Mouse (Mus musculus) kidney, adult 2 months (tissue): Measurements from ENCODE around the gene Hist3h2ba. TPM values are rescaled to one million over a fixed set of nuclear protein-coding genes. Genes with fewer than 3 reads are reported as not detected.

Experiments used
- DNase-seq: peaks from one replicate; pipeline ENCODE4 v3.0.0; 2021
- H3K27ac ChIP-seq: fragments of 200-500 bp; 2 replicates; pipeline ENCODE4 v1.5.1; 2012; ENCODE audit warnings: low read depth, low read length, control low read depth, inconsistent platforms; ENCODE audit not compliant: insufficient read depth
- H3K27me3 ChIP-seq: fragments of 200-500 bp; replicated peaks from 2 replicates; pipeline ENCODE4 v1.6.1; 2012; ENCODE audit warnings: mild to moderate bottlenecking, moderate library complexity, low read length, inconsistent platforms; ENCODE audit not compliant: control insufficient read depth, insufficient read depth
- H3K36me3 ChIP-seq: fragments of 200-500 bp; 2 replicates; pipeline ENCODE4 v1.6.1; 2012; ENCODE audit warnings: mild to moderate bottlenecking, moderate library complexity, low read length, inconsistent platforms; ENCODE audit not compliant: control insufficient read depth, insufficient read depth
- H3K4me1 ChIP-seq: fragments of 200-500 bp; 2 replicates; pipeline ENCODE4 v1.6.1; 2011; ENCODE audit warnings: low read length; ENCODE audit not compliant: control insufficient read depth, insufficient read depth
- H3K4me3 ChIP-seq: fragments of 200-500 bp; 2 replicates; pipeline ENCODE4 v1.5.1; 2011; ENCODE audit warnings: mild to moderate bottlenecking, low read depth, low read length, control low read depth; ENCODE audit not compliant: insufficient read depth
- CTCF ChIP-seq: fragments of 200-500 bp; conservative IDR thresholded peaks from 2 replicates; pipeline ENCODE4 v1.5.1; 2011; ENCODE audit warnings: low read depth, mild to moderate bottlenecking, control low read depth, low read length, moderate library complexity, mixed read lengths; ENCODE audit not compliant: insufficient read depth, insufficient read length
- POLR2A ChIP-seq: fragments of 200-500 bp; IDR thresholded peaks from one replicate; pipeline ENCODE4 v1.6.1; 2011; ENCODE audit warnings: low read depth, low read length, control low read depth
- WGBS: fragments of 180-500 bp; shearing (Covaris S2); methylation state at CpG from one replicate; pipeline ENCODE4 v1.1.7; 2018; 5-methylcytosine and 5-hydroxymethylcytosine counted together
- polyA plus RNA-seq: library from polyadenylated mRNA; depleted of rRNA; stranded (reverse); fragments of >200 nt; gene quantifications from 2 replicates; pipeline ENCODE4 v1.2.3, GENCODE M21; 2012

Gene Hist3h2ba
- polyA plus RNA-seq, 1 experiment = 3.0 TPM

- Histone ChIP-seq H3K4me1 (peaks cover 5% of the 10 kb centered on the region; the same call in 1 of the 2 replicates), H3K27ac (peak overlapping the region; percentile 56), H3K36me3 (no peaks in the 10 kb centered on the region), H3K27me3 (no peaks in the 10 kb centered on the region), H3K4me3 (peak overlapping the region; percentile 53)
- TF ChIP-seq CTCF (no peak; the same call in 1 of the 2 replicates), POLR2A (no peak)
- 9% methylated on average over 17 of the region's 17 CpGs for WGBS
- peak; percentile 57 for DNase-seq
Observed at GRCm38 (mm10) chr11:58914461-58915028, 34.2 kb upstream of the Hist3h2ba start.

- WGBS = 56% methylated on average over 14 of the region's 14 CpGs
- Histone ChIP-seq H3K4me3 (no peak overlapping the region), H3K27me3 (no peaks in the 10 kb centered on the region), H3K4me1 (peaks cover 5% of the 10 kb centered on the region; the same call in 1 of the 2 replicates), H3K27ac (no peak overlapping the region), H3K36me3 (no peaks in the 10 kb centered on the region)
- TF ChIP-seq CTCF (peak; percentile 57), POLR2A (no peak)
- peak; percentile 42 for DNase-seq
Observed at GRCm38 (mm10) chr11:58916879-58917744, 31.6 kb upstream of the Hist3h2ba start.

GRCm38 (mm10) chr11:58917745-58918366 is 30.9 kb upstream of the Hist3h2ba start, which contains the start of gene Btnl10:
Btnl10 (plus strand) TSS chr11:58917908.
- H3K36me3 ChIP-seq = no peaks in the 10 kb centered on the region
- H3K4me3 ChIP-seq = no peak within 1 kb of the TSS
- DNase-seq = no peak
- H3K27ac ChIP-seq = no peak within 1 kb of the TSS
- H3K27me3 ChIP-seq = no peaks in the 10 kb centered on the region
- 68% methylated on average over 12 of the region's 12 CpGs for WGBS
- TF ChIP-seq POLR2A = no peak
- no peak for TF ChIP-seq CTCF
- peaks cover 5% of the 10 kb centered on the region; the same call in 1 of the 2 replicates for H3K4me1 ChIP-seq

GRCm38 (mm10) chr11:58918759-58919158 is 30.0 kb upstream of the Hist3h2ba start:
- DNase-seq = no peak
- Histone ChIP-seq H3K27me3 (no peaks in the 10 kb centered on the region), H3K4me3 (no peak overlapping the region), H3K4me1 (peaks cover 5% of the 10 kb centered on the region; the same call in 1 of the 2 replicates), H3K27ac (no peak overlapping the region), H3K36me3 (no peaks in the 10 kb centered on the region)
- TF ChIP-seq POLR2A (no peak), CTCF (no peak)
- 73% methylated on average over 5 of the region's 5 CpGs for WGBS

GRCm38 (mm10) chr11:58922420-58922819 is 26.3 kb upstream of the Hist3h2ba start:
- H3K27ac ChIP-seq = no peak overlapping the region
- H3K36me3 ChIP-seq = no peaks in the 10 kb centered on the region
- WGBS = 77% methylated on average over 9 of the region's 9 CpGs
- no peak overlapping the region for H3K4me3 ChIP-seq
- no peak for TF ChIP-seq CTCF
- no peak for TF ChIP-seq POLR2A
- peaks cover 3% of the 10 kb centered on the region; the same call in 1 of the 2 replicates for H3K4me1 ChIP-seq
- DNase-seq = no peak
- H3K27me3 ChIP-seq = no peaks in the 10 kb centered on the region

GRCm38 (mm10) chr11:58926651-58927050 is 22.1 kb upstream of the Hist3h2ba start:
- peak overlapping the region; percentile 65 for H3K27ac ChIP-seq
- H3K4me1 ChIP-seq = peaks cover 18% of the 10 kb centered on the region; the same call in 1 of the 2 replicates
- no peak for TF ChIP-seq CTCF
- no peak for TF ChIP-seq POLR2A
- DNase-seq = peak; percentile 84
- no peak overlapping the region for H3K4me3 ChIP-seq
- no peaks in the 10 kb centered on the region for H3K36me3 ChIP-seq
- H3K27me3 ChIP-seq = no peaks in the 10 kb centered on the region
- WGBS = 54% methylated on average over 2 of the region's 3 CpGs

GRCm38 (mm10) chr11:58927053-58927452 is 21.7 kb upstream of the Hist3h2ba start:
- peaks cover 18% of the 10 kb centered on the region; the same call in 1 of the 2 replicates for H3K4me1 ChIP-seq
- DNase-seq = no peak
- no peaks in the 10 kb centered on the region for H3K36me3 ChIP-seq
- no peak for TF ChIP-seq POLR2A
- TF ChIP-seq CTCF = no peak
- H3K4me3 ChIP-seq = no peak overlapping the region
- no peaks in the 10 kb centered on the region for H3K27me3 ChIP-seq
- H3K27ac ChIP-seq = peak overlapping the region; percentile 25; the same call in 1 of the 2 replicates
- WGBS = 45% methylated on average over 2 of the region's 2 CpGs
